Mouse (Mus musculus): ENCODE data around the gene Enoph1.

Gene Enoph1

DNA sequence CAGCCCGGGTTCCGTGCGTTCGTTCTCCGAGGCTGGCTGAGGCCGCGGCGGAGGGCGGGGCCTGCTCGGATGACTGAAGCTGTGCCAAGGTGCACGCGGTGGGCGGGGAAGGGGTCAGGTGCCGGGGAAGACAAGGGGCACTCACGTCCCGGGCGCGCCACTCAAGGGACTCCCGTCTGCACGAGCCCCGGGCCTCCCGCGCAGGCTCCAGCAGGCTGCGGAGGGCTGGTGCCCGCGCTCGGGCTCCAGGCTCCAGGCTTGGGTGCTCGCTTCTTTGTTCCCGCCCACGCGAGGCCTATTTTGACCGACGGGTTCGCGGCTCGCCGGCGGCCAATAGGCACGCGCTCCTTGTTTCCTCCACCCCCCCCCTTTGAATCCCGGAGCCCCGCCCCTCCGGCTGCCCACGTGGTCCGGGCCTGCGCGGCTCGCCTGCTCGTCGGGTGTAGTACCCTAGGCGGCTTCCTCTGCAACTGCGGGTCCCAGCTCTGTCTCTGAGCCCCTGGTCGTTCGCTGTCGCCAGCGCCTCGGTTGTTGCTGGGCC lies at the start of gene Enoph1, which contains the start of gene Hnrnpdl:
Gene Enoph1 (plus strand): TSS at position 384 of the 541 bp plus-strand sequence.
Gene Hnrnpdl (minus strand): TSS at position 63 of the 541 bp plus-strand sequence.
- peak; percentile 94 for DNase-seq (ENCODE audit: extremely low read depth, insufficient read length, low spot score)

DNA sequence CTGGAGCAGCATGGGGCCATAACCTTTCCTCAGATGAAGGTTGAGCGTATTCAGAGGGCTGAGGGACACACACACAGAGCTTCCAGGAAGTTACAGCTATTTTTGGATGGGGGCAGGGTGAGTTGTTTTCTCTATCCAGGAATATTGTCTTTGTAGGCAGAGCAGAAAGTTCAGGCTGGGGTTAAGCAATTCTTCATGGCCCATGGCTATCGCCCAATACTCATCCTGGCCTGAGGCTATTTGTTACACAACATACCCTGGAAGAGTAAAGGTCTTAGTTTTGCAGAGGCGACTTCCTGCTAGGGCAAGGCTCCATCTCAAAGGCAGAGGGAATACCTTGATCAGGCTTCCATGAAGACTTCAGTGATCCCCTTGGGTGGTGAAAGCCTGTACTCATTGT lies 45.6 kb upstream of the Enoph1 start:
- no peak for DNase-seq (ENCODE audit: extremely low read depth, insufficient read length, low spot score)

DNA sequence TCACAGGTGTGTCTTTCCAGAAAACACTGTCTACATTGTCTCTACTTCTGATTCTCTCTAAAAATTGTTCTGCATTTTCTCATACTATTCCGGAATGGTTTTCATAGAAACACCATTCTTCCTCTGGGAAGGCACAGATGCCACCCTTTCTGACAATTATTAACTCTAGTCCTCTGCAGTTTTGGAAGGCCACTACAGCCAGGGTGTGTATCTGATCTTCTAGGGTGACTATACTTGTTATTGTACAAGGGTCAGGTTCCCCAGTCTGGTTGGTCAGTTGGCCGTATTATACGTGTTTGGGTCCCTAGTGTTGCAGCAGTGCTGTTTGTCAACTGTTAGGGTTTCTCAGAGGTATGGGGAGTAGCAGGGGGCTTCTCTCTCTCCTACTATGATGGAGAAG lies 45.1 kb upstream of the Enoph1 start:
- DNase-seq (ENCODE audit: extremely low read depth, insufficient read length, low spot score), result no peak

DNA sequence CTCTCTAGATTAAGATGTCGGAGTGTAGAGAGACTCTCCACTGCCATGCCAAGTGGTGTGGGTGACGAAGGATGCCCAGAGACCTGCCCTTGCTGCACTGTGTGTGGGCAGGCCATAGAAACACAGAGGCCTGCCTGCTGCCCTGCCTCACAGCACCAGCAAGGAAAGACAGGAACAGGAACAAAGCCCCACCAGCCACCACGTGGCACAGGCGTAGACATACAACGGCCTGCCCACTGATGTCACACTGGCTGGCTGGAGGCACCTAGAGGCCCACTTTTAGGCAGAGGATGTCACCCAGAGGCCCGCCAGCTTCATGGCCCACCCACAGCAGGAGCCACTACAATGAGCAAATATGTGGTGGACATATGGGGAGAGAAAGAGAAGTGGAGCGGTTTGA lies 39.7 kb upstream of the Enoph1 start:
- no peak for DNase-seq (ENCODE audit: extremely low read depth, insufficient read length, low spot score)

DNA sequence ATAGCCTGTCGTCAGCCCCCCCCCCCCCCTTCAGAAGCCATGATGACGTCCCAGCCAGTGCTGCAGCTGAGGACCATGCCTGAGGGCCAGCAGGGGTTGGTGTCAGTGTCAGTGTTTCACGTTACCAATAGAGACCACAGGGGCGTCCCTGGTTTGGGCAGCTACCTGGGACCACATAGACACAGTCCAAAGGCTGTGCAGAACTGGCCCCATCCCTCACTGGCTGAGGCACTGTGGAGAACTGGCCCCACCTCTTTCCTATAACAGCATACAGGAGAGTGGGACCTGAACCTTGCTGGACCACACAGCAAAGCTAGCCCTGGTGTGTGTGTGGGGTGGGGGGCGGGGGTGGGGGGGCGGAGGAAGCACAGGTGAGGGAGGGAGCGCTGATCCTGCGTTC lies 39.3 kb upstream of the Enoph1 start:
- no peak for DNase-seq (ENCODE audit: extremely low read depth, insufficient read length, low spot score)

DNA sequence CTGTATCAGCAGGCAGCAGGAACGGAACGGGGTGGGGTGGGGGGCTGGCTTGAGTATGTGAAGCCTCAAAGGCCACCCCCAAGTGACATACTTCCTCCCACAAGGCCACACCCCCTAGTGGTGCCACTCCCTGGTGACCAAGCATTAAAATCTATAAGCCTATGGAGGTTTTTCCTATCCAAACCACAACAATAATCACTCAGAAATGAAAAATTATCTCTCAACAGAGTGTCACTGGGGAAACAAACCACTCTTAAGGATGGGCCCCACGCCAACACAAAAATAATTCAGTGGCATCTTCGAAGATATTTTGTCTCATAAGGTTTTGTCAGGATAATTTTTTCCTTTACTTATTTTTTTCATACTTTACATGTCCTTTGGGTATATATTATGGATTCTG lies 35.9 kb upstream of the Enoph1 start:
- DNase-seq (ENCODE audit: extremely low read depth, insufficient read length, low spot score), result no peak

DNA sequence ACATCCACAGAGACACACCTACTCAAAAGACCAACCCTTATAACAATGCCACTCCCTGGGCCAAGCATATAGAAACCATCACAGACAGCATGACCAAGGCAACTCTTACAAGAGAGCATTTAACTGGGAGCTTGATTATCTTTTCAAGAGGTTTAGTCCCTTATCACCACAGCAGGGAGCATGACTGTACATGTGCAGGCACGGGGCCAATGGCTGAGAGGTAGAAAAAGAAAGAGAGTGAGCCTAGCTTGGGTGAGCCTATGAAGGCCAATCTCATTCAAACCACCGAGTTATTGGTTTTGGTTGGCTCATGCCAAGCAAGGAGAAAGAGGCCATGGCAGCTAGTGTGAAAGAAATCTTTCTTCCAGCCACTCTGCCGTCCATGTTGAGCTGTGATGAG lies 34.4 kb upstream of the Enoph1 start:
- no peak for DNase-seq (ENCODE audit: extremely low read depth, insufficient read length, low spot score)

DNA sequence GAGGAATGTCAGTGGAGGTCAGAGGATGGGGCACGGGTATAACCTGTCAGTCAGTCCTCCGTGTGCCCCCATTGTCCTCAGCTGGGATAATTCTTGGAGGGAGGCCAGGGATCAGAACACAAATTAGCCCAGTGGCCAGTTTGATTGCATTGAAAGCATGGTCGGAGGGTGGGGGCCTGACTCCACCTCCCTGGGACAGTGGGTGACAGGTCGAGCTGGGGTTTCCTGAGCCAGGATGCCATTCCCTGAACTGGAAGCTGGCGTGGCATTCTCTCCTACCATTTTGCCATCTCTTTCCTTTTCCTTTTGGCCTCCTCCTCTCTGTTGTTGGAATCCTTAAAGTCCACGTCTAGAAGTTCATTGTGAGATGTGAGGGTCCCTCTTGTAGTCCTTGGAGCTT lies 33.9 kb upstream of the Enoph1 start:
- DNase-seq (ENCODE audit: extremely low read depth, insufficient read length, low spot score), result no peak

DNA sequence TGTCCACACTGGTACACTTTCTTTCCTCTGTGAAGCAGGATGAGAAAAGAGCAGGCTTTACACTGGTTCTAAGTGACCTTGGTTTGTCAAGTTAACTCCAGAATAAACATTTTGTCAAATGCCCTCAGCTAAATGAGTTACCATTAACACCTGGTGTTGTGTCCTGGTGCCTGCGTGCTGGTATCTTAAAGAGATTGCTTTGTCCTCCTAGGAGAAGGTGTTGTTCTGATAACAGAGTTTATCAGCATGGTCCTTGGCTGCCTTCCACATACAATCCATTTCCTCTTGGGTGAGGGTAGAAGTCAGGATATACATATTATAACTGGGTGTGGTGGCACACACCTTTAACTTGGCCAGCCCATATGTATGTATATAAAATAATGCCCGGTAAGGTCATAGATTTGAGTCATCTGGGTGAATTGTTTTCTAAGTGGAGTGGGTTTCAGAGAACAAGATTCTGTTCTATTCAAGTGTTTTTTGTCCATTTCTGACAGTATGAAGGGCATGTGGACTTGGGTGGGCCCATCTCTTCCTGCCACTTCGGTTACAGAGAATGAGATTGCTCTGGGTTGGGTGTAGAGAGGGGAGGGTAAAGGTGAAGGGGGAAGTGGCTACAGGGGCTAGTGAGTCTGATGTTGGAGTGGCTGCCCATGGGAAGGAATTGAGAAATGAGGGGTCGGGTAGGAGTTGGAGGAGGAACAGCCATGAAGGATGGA lies 33.3 kb upstream of the Enoph1 start:
- DNase-seq (ENCODE audit: extremely low read depth, insufficient read length, low spot score), result no peak

DNA sequence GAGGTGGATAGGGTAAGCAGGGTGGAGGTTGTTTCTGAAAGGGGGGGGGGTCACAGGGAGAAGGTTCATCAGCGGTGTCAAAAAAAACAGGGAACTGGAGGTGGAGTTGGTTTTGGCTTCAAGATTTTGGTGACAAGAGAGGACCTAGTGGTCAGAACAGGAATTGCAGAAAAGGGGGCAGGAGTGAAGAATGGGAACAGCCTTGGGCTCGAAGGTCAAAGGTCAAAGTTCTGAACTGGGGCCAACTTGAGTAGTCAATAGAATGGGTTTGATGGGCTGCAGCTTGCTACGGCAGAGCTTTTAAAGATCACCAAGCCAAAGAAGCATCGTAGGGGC lies 32.8 kb upstream of the Enoph1 start:
- DNase-seq (ENCODE audit: extremely low read depth, insufficient read length, low spot score), result no peak

DNA sequence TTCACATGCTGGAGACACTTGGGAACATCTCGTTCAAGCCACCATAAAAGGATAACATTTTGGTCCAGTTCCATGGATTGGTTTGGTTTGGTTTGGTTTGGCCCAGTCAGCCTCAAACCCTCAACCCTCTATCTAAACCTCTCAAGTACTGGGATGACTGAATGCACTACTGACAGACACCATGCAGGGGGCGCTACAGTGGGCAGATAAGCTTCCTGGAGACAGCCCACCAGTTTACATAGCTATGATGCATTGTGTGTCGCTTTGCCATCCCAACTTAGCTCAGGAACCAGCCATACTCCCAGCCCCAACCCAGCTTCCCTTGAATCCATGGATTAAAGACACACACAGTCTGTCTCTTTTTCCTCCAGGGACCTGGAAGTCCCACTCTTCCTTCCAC lies 31.3 kb upstream of the Enoph1 start:
- DNase-seq (ENCODE audit: extremely low read depth, insufficient read length, low spot score), result no peak

DNA sequence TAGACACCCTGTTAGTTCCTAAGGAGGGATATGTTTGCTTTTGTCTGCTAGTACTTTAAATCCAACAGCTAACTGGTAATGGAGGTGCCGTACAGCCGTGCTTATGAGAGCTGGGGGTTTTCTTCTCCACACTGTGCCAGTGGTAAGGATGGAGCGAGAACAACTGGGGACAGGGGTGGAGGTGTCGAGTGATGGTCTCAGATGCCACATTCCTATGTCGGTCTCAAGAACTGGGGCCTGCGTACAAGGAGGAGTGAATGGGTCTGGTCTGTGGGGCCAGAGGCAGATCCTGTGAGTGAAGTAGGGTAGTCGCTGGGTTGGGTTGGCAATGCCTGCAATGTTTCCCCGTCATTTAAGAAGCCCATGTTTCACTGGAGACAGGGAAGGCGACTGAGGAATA lies 27.2 kb upstream of the Enoph1 start:
- DNase-seq (ENCODE audit: extremely low read depth, insufficient read length, low spot score), result no peak

DNA sequence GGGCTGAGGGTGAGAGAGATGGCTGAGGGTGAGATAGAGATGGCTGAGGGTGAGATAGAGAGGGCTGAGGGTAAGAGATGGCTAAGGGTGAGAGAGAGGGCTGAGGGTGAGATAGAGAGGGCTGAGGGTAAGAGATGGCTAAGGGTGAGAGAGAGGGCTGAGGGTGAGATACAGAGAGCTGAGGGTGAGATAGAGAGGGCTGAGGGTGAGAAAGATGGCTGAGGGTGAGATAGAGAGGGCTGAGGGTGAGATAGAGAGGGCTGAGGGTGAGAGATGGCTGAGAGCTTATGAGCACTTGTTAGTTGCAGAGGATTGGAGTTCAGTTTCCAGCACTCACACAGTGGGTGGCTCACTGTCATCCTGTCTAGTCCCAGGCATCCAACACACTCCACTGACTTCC lies 19.7 kb upstream of the Enoph1 start:
- DNase-seq (ENCODE audit: extremely low read depth, insufficient read length, low spot score), result no peak

DNA sequence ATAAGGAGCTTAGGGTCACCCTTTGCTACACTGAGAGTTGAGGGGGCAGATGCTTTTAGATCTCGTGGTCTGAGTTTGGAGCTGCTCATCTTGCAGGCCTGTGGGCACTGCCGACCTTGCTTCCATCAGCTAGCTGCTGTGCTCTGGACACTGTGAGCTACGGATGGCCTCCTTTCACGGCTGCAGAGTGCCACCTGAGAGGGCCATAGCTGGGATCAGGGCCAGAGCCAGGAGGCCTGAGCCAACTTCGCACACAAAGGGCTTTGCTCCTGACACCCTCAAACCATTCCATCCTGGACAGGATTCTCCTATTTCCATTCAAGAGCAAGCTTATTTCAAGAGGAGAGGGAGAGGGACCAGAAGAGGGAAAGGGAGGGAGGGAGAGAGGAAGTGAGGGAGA lies 15.4 kb upstream of the Enoph1 start:
- DNase-seq (ENCODE audit: extremely low read depth, insufficient read length, low spot score), result no peak

DNA sequence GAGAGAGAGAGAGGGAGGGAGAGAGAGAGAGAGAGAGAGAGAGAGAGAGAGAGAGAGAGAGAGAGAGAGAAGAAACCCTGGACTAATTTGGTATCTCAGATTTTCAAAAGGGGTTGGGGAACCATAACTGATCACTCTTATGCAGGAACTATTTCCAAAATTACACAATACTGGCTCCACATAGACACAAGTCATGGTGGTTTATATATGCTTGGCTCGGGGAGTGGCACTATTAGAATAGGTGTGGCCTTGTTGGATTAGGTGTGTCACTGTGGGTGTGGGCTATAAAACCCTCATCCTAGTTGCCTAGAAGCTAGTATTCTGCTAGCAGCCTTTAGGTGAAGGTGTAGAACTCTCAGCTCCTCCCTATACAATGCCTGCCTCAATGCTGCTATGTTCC lies 14.9 kb upstream of the Enoph1 start:
- no peak for DNase-seq (ENCODE audit: extremely low read depth, insufficient read length, low spot score)

DNA sequence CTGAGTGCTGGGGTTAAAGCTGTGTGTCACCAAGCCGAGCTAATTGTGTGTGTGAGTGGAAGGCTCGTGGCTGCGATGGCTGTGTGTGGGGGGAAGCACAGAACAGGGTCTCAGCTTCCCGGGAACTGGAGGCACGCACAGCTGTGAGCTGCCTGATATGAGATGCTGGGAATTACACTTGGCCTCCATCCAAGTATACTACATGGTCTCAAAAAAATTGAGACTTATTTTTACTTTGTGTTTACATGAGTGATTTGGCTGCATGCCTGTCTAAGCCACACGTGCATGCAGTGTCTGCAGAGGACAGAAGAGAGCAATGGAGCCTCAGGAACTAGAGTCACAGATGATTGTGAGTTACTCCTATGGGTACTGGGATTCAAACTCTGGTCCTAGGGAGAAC lies 9.7 kb upstream of the Enoph1 start:
- no peak for DNase-seq (ENCODE audit: extremely low read depth, insufficient read length, low spot score)

DNA sequence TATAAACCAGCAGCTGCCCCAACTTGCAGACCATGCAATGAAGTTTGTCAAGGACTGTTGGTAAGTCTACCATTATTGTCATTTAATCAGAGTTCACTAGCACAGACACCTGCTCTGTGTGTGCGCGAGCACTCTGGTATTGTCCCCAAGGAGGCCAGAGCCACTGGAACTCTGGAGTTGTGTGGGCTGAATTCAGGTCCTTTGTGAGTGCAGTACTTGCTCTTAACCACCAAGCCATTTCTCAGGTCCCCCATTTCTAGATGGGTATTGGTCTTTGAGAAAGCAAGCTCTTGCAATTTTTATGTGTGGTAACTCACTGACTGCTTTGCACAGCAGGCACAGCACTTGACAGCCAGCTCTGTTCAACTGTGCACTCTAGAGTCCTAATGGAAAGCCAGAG lies 7.7 kb upstream of the Enoph1 start:
- no peak for DNase-seq (ENCODE audit: extremely low read depth, insufficient read length, low spot score)

DNA sequence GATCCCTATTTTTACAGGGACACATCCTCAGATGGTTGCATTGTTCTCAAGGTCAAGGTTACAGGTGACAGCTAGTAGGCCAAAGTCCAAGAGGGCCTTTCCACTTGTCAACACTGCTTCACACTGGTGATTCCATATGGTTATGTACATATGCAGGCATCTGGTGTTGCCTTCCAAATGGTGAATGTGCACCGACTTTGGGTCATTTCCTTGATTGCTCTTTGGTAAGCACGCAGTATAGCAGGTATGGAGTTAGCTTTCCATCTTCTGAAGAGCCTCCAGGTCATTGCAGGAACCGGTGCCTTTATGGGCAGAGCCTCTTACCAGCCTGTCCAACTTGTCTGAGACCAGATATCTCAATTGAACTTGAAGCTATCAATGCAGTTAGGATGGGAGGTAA lies 7.1 kb upstream of the Enoph1 start:
- DNase-seq (ENCODE audit: extremely low read depth, insufficient read length, low spot score), result no peak

DNA sequence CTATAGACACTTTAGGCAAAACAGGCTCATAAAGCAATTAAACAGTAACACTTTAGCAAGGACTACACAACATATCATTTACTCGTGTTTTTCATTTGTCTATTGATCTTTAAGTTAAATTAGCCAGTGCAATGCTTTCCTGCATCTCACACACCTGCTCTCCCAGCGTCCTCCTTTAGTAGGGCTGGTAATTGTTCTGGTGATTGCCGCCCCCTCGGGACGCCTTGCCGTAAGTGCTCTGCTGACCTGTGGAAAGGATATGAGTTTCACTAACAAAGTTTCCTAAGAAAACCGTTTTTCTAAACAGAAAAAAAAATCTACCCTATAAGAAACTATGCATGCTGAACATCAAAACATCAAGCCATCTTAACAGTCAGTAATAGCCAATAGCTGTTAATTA lies 3.8 kb upstream of the Enoph1 start:
- no peak for DNase-seq (ENCODE audit: extremely low read depth, insufficient read length, low spot score)

DNA sequence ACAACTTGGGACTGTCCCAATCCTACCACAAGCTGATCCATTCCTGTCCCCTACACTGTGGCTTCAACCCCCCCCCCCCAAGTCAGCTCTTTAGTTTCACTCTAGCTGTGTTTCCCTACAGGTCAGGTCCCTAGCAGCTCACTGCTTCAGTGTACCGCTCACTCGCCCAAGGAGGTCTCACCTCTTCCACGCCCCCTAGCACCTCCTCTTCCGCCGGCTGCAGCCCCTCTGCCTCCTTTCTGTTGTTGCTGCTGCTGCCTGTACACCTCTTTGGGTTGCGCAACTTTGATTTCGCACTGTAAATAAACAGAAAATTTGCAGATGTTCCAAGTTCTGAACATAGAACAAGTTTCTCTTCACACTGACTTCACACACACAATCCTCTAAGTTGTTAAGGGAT lies 3.1 kb upstream of the Enoph1 start:
- peak; percentile 32 for DNase-seq (ENCODE audit: extremely low read depth, insufficient read length, low spot score)

DNA sequence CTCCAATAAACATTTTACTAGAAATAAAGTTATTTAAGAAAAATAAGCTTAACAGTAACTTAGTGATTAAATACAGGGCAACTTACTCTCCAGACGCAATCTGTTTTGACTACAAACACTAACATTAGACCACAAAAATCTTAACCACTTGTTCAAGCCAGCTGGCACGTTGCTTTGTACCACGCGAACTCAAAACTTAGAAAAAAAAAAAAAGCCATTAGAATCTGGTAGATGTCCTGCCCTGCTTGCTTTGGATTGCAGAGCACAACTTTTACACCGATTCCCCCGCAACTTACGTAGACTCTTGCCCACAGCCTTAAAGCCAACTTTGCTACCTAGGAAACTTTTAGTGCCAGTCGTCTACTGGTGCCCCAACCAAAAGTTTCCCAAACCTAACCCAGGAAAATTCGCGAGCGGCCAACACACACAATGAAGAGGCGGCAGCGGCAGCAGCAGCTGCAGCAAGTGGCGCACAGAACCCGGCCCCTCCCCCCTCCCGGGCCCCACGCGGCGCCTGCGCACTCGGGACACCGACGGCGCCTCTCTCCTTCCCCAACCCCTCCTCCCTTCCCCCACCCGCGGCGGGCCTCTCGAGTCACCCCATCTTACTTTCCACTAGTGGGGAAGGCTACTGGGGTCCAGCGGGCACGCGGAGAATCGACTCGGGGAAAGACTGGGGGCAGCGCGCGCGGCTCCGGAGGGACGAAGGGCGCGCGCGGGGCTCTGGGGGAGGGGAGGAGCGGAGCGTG lies 1.6 kb upstream of the Enoph1 start:
- peak; percentile 82 for DNase-seq (ENCODE audit: extremely low read depth, insufficient read length, low spot score)
